Mouse (Mus musculus) adrenal gland, postnatal 14 days (tissue): ENCODE measurements around the gene Tsc22d1. TPM values are rescaled to one million over a fixed set of nuclear protein-coding genes. Genes with fewer than 3 reads are reported as not detected.

ENCODE experiments used
- DNase-seq: peaks from one replicate; pipeline ENCODE4 v3.0.0; 2021; ENCODE audit warnings: mixed read lengths
- long read RNA-seq, 2 experiments: library from polyadenylated mRNA; stranded (forward); transcript quantifications; one replicate each; pipeline ENCODE4 v2.0.0; 2021
- total RNA-seq: library from RNA; stranded (reverse); gene quantifications from 2 replicates; pipeline ENCODE4 v1.2.3, GENCODE M21; 2021

The Tsc22d1 gene
- total RNA-seq = 788 and 846 TPM in 2 replicates
- long read RNA-seq, experiment 1, full-length matches to known transcripts = 555 of 636 reads
- long read RNA-seq, experiment 1, partial matches to known transcripts = 0 of 636 reads
- long read RNA-seq, experiment 1, other reads (novel, unspliced or antisense) = 81 of 636 reads
- long read RNA-seq, experiment 2, transcript Tsc22d1-201 (3 exons, 1,762 nt) = major isoform, 374 of 435 reads
- long read RNA-seq, experiment 2, partial matches to known transcripts = 1 of 435 reads
- long read RNA-seq, experiment 2, other reads (novel, unspliced or antisense) = 57 of 435 reads

- peak; percentile 57 for DNase-seq
Measured at GRCm38 (mm10) chr14:76414862-76415780, at the start of gene Tsc22d1. Gene Tsc22d1 (plus strand): TSS chr14:76414961.

- peak; percentile 18 for DNase-seq
Measured at GRCm38 (mm10) chr14:76373638-76374037, 41.1 kb upstream of the Tsc22d1 start.

GRCm38 (mm10) chr14:76374601-76375000 lies 40.2 kb upstream of the Tsc22d1 start:
- DNase-seq = peak; percentile 4

GRCm38 (mm10) chr14:76376561-76376960 lies 38.2 kb upstream of the Tsc22d1 start:
- DNase-seq = no peak

GRCm38 (mm10) chr14:76379411-76379810 lies 35.4 kb upstream of the Tsc22d1 start:
- DNase-seq = peak; percentile 21

GRCm38 (mm10) chr14:76388025-76388424 lies 26.7 kb upstream of the Tsc22d1 start:
- DNase-seq = no peak

- no peak for DNase-seq
Measured at GRCm38 (mm10) chr14:76398251-76398650, 16.5 kb upstream of the Tsc22d1 start.

GRCm38 (mm10) chr14:76402574-76402973 lies 12.2 kb upstream of the Tsc22d1 start:
- no peak for DNase-seq

- DNase-seq = no peak
Measured at GRCm38 (mm10) chr14:76409111-76409510, 5.7 kb upstream of the Tsc22d1 start.

- no peak for DNase-seq
Measured at GRCm38 (mm10) chr14:76413773-76414121, 1.0 kb upstream of the Tsc22d1 start.

GRCm38 (mm10) chr14:76414122-76414861 lies 469 bp upstream of the Tsc22d1 start:
- DNase-seq = peak; percentile 99

- peak; percentile 60 for DNase-seq
Measured at GRCm38 (mm10) chr14:76415781-76416301, 1.1 kb downstream of the Tsc22d1 start.

GRCm38 (mm10) chr14:76416366-76417040 lies 1.7 kb downstream of the Tsc22d1 start:
- no peak for DNase-seq

- no peak for DNase-seq
Measured at GRCm38 (mm10) chr14:76417346-76417745, 2.6 kb downstream of the Tsc22d1 start.

- peak; percentile 53 for DNase-seq
Measured at GRCm38 (mm10) chr14:76420726-76421125, 6.0 kb downstream of the Tsc22d1 start.

GRCm38 (mm10) chr14:76421162-76421561 lies 6.4 kb downstream of the Tsc22d1 start:
- no peak for DNase-seq

GRCm38 (mm10) chr14:76425422-76425821 lies 10.7 kb downstream of the Tsc22d1 start:
- no peak for DNase-seq

- no peak for DNase-seq
Measured at GRCm38 (mm10) chr14:76425986-76426530, 11.3 kb downstream of the Tsc22d1 start.

GRCm38 (mm10) chr14:76428855-76429254 lies 14.1 kb downstream of the Tsc22d1 start:
- DNase-seq = no peak

- DNase-seq = no peak
Measured at GRCm38 (mm10) chr14:76431918-76432317, 17.2 kb downstream of the Tsc22d1 start.

- no peak for DNase-seq
Measured at GRCm38 (mm10) chr14:76432369-76432768, 17.6 kb downstream of the Tsc22d1 start.
